Mouse (Mus musculus) ES-E14 (cell line): ENCODE data around the gene Cd247. TPM values are rescaled to one million over a fixed set of nuclear protein-coding genes. Genes with fewer than 3 reads are reported as not detected.

Experiments used
- DNase-seq: peaks from one replicate; pipeline ENCODE4 v3.0.0-alpha.2; 2013; ENCODE audit warnings: low read depth, low spot score
- H3K27ac ChIP-seq: 2 replicates; pipeline ENCODE4 v1.5.1; 2012; ENCODE audit warnings: low read depth, mild to moderate bottlenecking, low read length, moderate library complexity, mixed read lengths; ENCODE audit not compliant: poor library complexity, insufficient read depth, severe bottlenecking
- H3K36me3 ChIP-seq: 2 replicates; pipeline ENCODE4 v1.6.1; 2012; ENCODE audit warnings: mild to moderate bottlenecking, low read length, moderate library complexity, mixed read lengths; ENCODE audit not compliant: control insufficient read depth, poor library complexity, insufficient read depth, severe bottlenecking
- H3K4me1 ChIP-seq, 2 experiments: fragments of 150-350 bp in 1 of 2; sonication (generic) in 1 of 2; 2 replicates each; pipeline ENCODE4 v1.6.1; 2012; ENCODE audit warnings: low read length in 2 of 2, mild to moderate bottlenecking in 1 of 2, mixed read lengths in 1 of 2; ENCODE audit not compliant: control insufficient read depth in 2 of 2, insufficient read depth in 2 of 2, poor library complexity in 1 of 2
- H3K4me3 ChIP-seq, 2 experiments: fragments of 150-350 bp in 1 of 2; sonication (generic) in 1 of 2; 2 replicates each; pipeline ENCODE4 v1.5.1; 2012; ENCODE audit warnings: low read length in 2 of 2, low read depth in 1 of 2, mild to moderate bottlenecking in 1 of 2, mixed read lengths in 1 of 2; ENCODE audit not compliant: insufficient read depth in 1 of 2, poor library complexity in 1 of 2, severe bottlenecking in 1 of 2
- H3K9ac ChIP-seq: 2 replicates; pipeline ENCODE4 v1.6.1; 2012; ENCODE audit warnings: low read depth, mild to moderate bottlenecking, low read length, mixed read lengths; ENCODE audit not compliant: poor library complexity, insufficient read depth, severe bottlenecking
- H3K9me3 ChIP-seq: fragments of 150-350 bp; sonication (generic); 2 replicates; pipeline ENCODE4 v1.6.1; 2012; ENCODE audit warnings: low read depth, mild to moderate bottlenecking, low read length; ENCODE audit not compliant: control insufficient read depth, insufficient read depth
- CHD2 ChIP-seq: IDR thresholded peaks from 2 replicates; pipeline ENCODE4 v1.6.1; 2014; ENCODE audit warnings: mild to moderate bottlenecking, low read depth, low read length, inconsistent platforms
- HCFC1 ChIP-seq: IDR thresholded peaks from 2 replicates; pipeline ENCODE4 v1.6.1; 2012; ENCODE audit warnings: low read length, inconsistent platforms, borderline replicate concordance; ENCODE audit not compliant: insufficient read depth
- MAFK ChIP-seq: IDR thresholded peaks from 2 replicates; pipeline ENCODE4 v1.6.1; 2014; ENCODE audit warnings: mild to moderate bottlenecking, low read depth, low read length, inconsistent platforms; ENCODE audit not compliant: insufficient read depth
- ZC3H11A ChIP-seq: IDR thresholded peaks from 2 replicates; pipeline ENCODE4 v1.6.1; 2012; ENCODE audit warnings: low read depth, mild to moderate bottlenecking, inconsistent platforms, low read length, borderline replicate concordance
- ZNF384 ChIP-seq: IDR thresholded peaks from 2 replicates; pipeline ENCODE4 v1.6.1; 2012; ENCODE audit warnings: low read depth, low read length, inconsistent platforms
- in situ Hi-C, 2 experiments: fragments of 600-800 bp; cut with MboI; formaldehyde crosslinking; loops; one replicate each; pipeline ENCODE4 v1.15.1; 2025; ENCODE audit warnings: low sequenced_read_pairs in 2 of 2, inconsistent platforms in 1 of 2; ENCODE audit not compliant: unreplicated experiment in 2 of 2
- total RNA-seq: library from RNA; depleted of rRNA; stranded (reverse); fragments of 300-350 nt; gene quantifications from 2 replicates; pipeline ENCODE4 v1.2.3, GENCODE M21; 2012; rRNA removed

The Cd247 gene
- 6.1 and 9.5 TPM in 2 replicates for total RNA-seq

DNA sequence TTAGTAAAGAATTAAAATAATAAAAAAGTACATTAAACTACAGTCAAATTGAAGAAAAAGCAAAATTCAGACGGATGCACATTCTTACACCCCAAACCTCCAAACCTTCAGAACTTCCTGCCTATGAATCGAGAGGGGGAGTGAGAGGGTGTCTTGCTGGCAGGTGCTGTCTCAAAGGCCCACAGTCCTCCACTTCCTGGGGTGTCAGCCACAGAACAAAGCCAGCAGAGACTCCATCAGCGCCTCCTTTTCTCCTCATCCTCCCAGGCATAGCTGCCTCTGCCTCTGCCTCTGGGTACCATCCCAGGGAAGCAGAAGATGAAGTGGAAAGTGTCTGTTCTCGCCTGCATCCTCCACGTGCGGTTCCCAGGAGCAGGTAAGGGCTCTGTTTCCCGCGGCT lies at the start of gene Cd247:
TSS of gene Cd247 (plus strand) at position 171 of the 400 bp plus-strand sequence.
- Histone ChIP-seq H3K36me3 (no peaks in the 10 kb centered on the region), H3K9ac (no peak within 1 kb of the TSS), H3K4me1 (no peaks in the 10 kb centered on the region), H3K9me3 (no peaks in the 10 kb centered on the region), H3K27ac (no peak within 1 kb of the TSS), H3K4me3 (peak within 1 kb of the TSS; percentile 4 to 27; a peak in 2 of 4 replicates)
- in situ Hi-C loops, result loop anchor here in 1 of 2 experiments (25.0 kb wide), 1 partner anchor 524 kb away; no protein-coding TSS in a partner anchor
- TF ChIP-seq HCFC1 (no peak), ZNF384 (no peak), CHD2 (no peak), ZC3H11A (no peak), MAFK (no peak)
- no peak for DNase-seq

DNA sequence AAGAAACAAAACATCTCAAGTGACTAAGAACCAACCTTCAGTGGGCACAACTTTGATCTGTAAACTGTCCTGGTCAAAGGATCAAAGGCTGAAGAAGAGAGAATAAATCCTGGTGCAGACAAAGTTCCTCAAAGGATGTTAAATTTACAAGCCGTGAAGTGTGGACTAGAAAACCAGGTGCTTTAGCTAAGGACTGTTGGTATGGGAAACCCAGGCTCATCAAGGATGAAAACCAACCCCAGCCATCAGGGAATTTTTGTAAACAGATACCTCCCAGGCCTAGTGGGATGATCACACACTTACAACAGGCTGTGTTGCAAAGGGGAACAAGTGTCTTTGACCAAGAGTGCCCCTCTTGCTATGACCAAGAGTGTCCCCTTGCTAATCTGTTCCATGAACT lies 49.5 kb upstream of the Cd247 start:
- in situ Hi-C loops, result loop anchor here in 1 of 2 experiments (10.0 kb wide), 1 partner anchor 74 kb away; no protein-coding TSS in a partner anchor
- no peak for TF ChIP-seq CHD2
- no peak for TF ChIP-seq MAFK
- no peak for TF ChIP-seq HCFC1
- TF ChIP-seq ZC3H11A, result no peak
- no peak for TF ChIP-seq ZNF384
- no peak for DNase-seq
- no peak overlapping the region for H3K27ac ChIP-seq
- H3K9me3 ChIP-seq, result no peaks in the 10 kb centered on the region
- H3K4me1 ChIP-seq, result no peaks in the 10 kb centered on the region
- no peak overlapping the region for H3K4me3 ChIP-seq
- no peak overlapping the region for H3K9ac ChIP-seq
- no peaks in the 10 kb centered on the region for H3K36me3 ChIP-seq

DNA sequence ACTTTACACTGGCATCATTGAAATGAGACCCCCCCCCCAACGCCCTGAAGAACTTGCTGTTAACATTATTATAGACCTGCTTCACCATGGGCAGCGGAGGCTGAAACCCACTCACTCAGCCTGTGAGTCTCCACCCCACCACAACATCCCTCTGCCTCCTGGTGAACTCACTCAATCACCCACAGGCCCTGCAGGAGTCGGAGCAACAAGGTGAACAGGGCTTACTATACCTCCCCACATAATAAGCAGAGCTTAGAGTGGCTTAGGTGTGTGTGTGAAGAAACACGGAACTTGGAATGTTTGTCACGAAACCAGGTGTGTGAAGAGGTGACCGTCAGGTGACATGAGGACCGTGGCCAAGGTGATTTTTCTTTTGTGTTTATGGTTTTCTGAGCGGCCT lies 46.5 kb upstream of the Cd247 start:
- Histone ChIP-seq H3K9me3 (no peaks in the 10 kb centered on the region), H3K4me1 (no peaks in the 10 kb centered on the region), H3K36me3 (no peaks in the 10 kb centered on the region), H3K4me3 (no peak overlapping the region), H3K9ac (no peak overlapping the region), H3K27ac (no peak overlapping the region)
- in situ Hi-C loops, result no loop called here
- TF ChIP-seq ZNF384 (no peak), ZC3H11A (no peak), MAFK (no peak), CHD2 (no peak), HCFC1 (no peak)
- DNase-seq, result no peak

DNA sequence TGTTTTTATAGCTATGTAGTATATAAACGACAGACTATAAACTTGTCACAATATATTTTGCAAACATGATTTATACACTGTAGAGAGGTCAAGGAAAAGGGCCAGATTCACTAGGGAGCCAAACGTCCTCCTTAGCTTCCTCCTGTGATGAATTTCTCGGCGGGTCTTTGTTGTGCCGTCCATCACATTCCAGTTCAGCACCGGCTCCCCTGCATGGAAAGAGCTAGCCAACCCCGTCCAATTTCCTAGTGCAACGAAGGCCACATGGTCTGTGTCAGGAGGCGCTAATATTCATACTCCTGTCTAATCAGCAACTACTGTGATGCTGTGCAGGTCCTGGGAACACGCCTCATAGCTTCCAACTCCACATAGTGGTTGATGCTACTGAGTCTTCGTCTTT lies 40.4 kb upstream of the Cd247 start:
- H3K9me3 ChIP-seq, result no peaks in the 10 kb centered on the region
- in situ Hi-C loops, result no loop called here
- no peak overlapping the region for H3K27ac ChIP-seq
- no peak overlapping the region for H3K9ac ChIP-seq
- TF ChIP-seq HCFC1 (no peak), ZC3H11A (no peak)
- H3K4me1 ChIP-seq, result no peaks in the 10 kb centered on the region
- no peak for DNase-seq
- H3K4me3 ChIP-seq, result no peak overlapping the region
- no peaks in the 10 kb centered on the region for H3K36me3 ChIP-seq

DNA sequence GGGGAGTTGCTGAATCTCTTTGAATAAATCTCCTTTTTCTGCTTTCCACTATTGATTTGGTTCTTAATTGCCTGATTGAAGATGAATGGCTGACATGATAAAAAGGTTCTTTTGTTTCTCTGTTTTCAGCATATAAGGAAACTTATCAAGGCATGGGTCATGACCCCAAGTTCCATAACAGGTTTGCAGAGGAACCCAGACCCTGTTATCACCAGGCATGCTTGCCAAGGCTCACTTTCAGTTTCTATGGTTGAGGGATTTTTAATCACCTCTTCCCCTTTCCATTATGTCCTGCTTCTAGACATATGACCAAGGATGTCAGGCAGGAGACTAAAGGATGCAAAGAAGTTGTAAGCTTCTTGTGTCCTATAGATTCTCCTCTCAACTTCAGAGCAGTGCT lies 37.3 kb upstream of the Cd247 start:
- no peaks in the 10 kb centered on the region for H3K9me3 ChIP-seq
- in situ Hi-C loops, result no loop called here
- DNase-seq, result no peak
- H3K4me1 ChIP-seq, result no peaks in the 10 kb centered on the region
- H3K9ac ChIP-seq, result no peak overlapping the region
- H3K36me3 ChIP-seq, result no peaks in the 10 kb centered on the region
- TF ChIP-seq ZC3H11A, result no peak
- TF ChIP-seq MAFK, result no peak
- no peak for TF ChIP-seq CHD2
- TF ChIP-seq HCFC1, result no peak
- TF ChIP-seq ZNF384, result no peak
- no peak overlapping the region for H3K27ac ChIP-seq
- no peak overlapping the region for H3K4me3 ChIP-seq
